Mouse (Mus musculus): ENCODE measurements around the gene Eml6. TPM values are rescaled to one million over a fixed set of nuclear protein-coding genes. Genes with fewer than 3 reads are reported as not detected.
"Not testable (repeated sequence)": the region's sequence is repeated elsewhere in the genome, so short reads cannot be mapped to it uniquely, and the experiment has no call there.

Eml6 gene
- polyA plus RNA-seq, 1 experiment from 2014 or later = 1.1 TPM

DNA sequence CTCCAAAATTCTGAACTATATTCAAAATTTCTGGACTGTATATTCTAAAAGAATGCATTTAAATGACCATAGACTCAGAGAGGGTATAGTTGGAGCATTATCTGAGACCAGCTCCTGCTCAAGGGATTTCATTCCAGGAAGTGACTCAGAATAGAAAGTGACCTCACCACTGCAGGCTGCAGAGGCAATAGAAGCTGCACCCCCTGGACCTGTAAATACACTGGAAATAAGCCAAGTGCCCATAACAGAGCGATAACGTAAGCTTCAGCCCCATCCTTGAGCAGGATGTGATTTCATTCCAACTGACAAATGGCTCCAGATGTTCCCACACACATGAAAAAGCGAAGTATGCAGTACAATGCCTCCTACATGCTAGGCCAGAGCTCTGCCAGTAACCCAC lies 186.1 kb downstream of the Eml6 start:
- Histone ChIP-seq H3K9ac (no peak overlapping the region), H3K4me3 (no peak overlapping the region), H3K36me3 (no peaks in the 10 kb centered on the region), H3K9me3 (no peaks in the 10 kb centered on the region), H3K27ac (0 out of 2 replicates have a peak overlapping the region, but pooled peaks have one; percentile 5), H3K4me1 (no peaks in the 10 kb centered on the region), H3K4me2 (replicated peaks) (no peak overlapping the region), H3K27me3 (no peaks in the 10 kb centered on the region)
- ATAC-seq (ENCODE audit: insufficient number of reproducible peaks, insufficient read depth, low FRiP score, low TSS enrichment) = 0 out of 2 replicates have a peak, but pooled peaks have one; percentile 28
- WGBS = 46% methylated on average over 3 of the region's 3 CpGs

DNA sequence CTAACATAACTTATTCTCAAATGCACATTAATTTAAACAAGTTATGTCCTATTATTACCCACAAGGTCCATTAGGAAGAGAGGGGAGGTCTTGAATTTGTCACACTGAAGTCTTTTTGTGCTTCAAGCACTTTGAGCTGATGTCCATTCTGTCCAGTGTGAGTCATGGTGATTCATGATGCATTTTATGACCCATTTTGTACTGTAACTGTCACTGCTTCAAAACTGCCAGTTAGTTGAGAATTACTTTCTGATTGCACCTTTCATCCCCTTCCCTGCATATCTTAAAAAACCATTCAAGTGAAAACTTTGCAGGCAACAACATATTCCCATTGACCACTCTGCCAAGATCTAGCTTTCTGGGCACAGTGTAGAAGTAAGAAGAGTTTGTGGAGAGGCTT lies 188.8 kb downstream of the Eml6 start:
- Histone ChIP-seq H3K27me3 (no peaks in the 10 kb centered on the region), H3K4me1 (no peaks in the 10 kb centered on the region), H3K27ac (no peak overlapping the region), H3K4me2 (replicated peaks) (no peak overlapping the region), H3K9me3 (no peaks in the 10 kb centered on the region), H3K36me3 (no peaks in the 10 kb centered on the region), H3K9ac (no peak overlapping the region), H3K4me3 (no peak overlapping the region)
- ATAC-seq (ENCODE audit: insufficient number of reproducible peaks, insufficient read depth, low FRiP score, low TSS enrichment) = no peak

- Histone ChIP-seq H3K27ac (no peak overlapping the region), H3K9me3 (no peaks in the 10 kb centered on the region), H3K4me2 (replicated peaks) (no peak overlapping the region), H3K9ac (no peak overlapping the region), H3K4me3 (no peak overlapping the region), H3K27me3 (peaks cover 27% of the 10 kb centered on the region), H3K4me1 (no peaks in the 10 kb centered on the region), H3K36me3 (no peaks in the 10 kb centered on the region)
- no peak for ATAC-seq (ENCODE audit: insufficient number of reproducible peaks, insufficient read depth, low FRiP score, low TSS enrichment)
- 81% methylated on average over 2 of the region's 2 CpGs for WGBS
These were observed 198.1 kb downstream of the Eml6 start for GRCm38 (mm10) chr11:29827729-29828128.

DNA sequence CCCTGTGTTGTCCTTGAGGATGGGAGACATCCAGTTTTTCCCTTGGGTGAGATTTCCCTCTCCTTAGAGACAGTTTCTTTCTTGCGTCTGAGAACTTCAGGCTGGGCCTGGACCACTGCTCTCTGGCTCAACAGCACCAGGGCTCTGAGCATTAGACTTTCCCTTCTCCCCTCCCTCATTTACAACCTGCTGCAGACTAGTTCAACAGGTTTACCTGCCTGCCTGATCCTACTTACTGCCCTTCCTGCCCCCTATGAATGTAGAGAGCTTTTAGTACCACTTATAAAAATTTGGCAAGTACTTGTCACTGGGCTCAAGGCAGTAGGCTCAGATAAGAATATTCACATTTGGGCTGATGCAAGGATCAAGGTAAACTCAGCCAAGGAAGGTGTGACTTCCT lies 199.8 kb downstream of the Eml6 start:
- Histone ChIP-seq H3K27ac (no peak overlapping the region), H3K9me3 (no peaks in the 10 kb centered on the region), H3K27me3 (peaks cover 27% of the 10 kb centered on the region), H3K4me1 (no peaks in the 10 kb centered on the region), H3K4me2 (replicated peaks) (no peak overlapping the region), H3K36me3 (no peaks in the 10 kb centered on the region), H3K4me3 (no peak overlapping the region), H3K9ac (no peak overlapping the region)
- no peak for ATAC-seq (ENCODE audit: insufficient number of reproducible peaks, insufficient read depth, low FRiP score, low TSS enrichment)
- WGBS = 95% methylated on average over 1 of the region's 1 CpGs

GRCm38 (mm10) chr11:29825271-29825718 lies 200.5 kb downstream of the Eml6 start, which contains the start of gene 4931440F15Rik:
Gene 4931440F15Rik, minus strand, starts transcription at chr11:29825668.
- peak within 1 kb of the TSS; percentile 55 for H3K4me2 ChIP-seq (replicated peaks)
- H3K27ac ChIP-seq; H3K9me3 ChIP-seq; H3K9ac ChIP-seq; H3K36me3 ChIP-seq; ATAC-seq (ENCODE audit: insufficient number of reproducible peaks, insufficient read depth, low FRiP score, low TSS enrichment); H3K4me1 ChIP-seq: not testable (repeated sequence)
- H3K27me3 ChIP-seq = peaks cover 27% of the 10 kb centered on the region
- peak within 1 kb of the TSS; percentile 30 for H3K4me3 ChIP-seq
- WGBS = 32% methylated on average over 21 of the region's 21 CpGs

DNA sequence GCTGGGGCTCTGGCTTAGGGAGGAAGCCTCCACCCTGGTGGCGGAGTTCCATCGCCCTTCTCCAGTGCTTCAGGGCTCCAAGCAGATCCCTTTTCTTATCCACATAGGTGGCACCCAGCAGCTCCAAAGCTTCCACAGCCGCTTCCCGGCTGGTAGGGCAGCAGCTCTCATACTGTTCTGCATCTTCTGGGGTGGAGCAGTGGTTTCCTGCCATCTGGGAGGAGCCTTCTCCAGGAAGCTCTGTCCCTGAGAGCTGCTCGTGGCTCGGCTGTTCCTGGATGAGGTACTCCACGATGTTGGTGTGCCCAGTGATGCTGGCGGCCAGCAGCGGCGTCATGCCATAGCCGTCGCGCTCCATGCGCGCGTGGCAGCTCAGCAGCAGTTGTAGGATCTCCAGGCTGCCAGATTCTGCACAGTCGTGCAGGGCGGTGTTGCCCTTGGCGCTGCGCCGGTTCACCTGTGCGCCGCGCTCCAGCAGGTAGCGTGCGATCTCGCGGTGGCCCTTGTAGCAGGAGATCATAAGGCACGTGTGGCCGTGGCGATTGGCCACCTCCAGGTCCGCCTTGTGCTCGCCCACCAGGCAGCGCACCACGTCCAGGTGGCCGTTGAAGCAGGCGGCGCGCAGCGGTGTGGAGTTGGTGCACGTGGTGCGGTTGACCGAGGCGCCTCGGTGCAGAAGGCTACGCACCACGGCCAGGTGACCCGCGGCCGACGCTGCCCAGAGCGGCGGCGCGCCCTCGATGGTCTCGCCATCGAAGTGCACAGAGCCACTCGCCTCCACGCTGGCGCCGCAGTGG lies 201.2 kb downstream of the Eml6 start:
- peak overlapping the region; percentile 30 for H3K4me3 ChIP-seq
- H3K4me2 ChIP-seq (replicated peaks) = peak overlapping the region; percentile 55
- H3K36me3 ChIP-seq, H3K4me1 ChIP-seq, H3K9me3 ChIP-seq, H3K27ac ChIP-seq, H3K9ac ChIP-seq: not testable (repeated sequence)
- ATAC-seq (ENCODE audit: insufficient number of reproducible peaks, insufficient read depth, low FRiP score, low TSS enrichment) = peak; percentile 35; the same call in 1 of the 2 replicates
- 15% methylated on average over 62 of the region's 62 CpGs for WGBS
- H3K27me3 ChIP-seq = peaks cover 27% of the 10 kb centered on the region

DNA sequence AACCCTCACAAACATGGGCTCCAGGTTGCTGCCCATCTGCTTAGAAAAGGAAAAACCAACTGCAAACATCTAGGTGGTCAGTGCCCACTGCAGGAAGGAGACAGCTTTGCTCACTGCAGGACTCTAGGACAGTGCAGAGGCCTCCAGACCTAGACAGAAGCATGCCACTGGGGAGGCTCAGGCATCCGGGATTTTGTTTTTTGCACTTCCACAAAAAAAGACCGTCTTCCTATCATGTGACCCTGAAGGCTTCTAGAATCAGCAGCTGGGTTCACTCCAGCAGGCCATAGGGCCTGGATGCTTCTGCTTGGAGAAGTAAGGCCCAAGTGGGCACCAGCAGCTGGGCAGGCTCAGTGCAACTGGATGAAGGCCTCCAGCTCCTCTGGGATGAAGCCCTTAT lies 202.7 kb downstream of the Eml6 start:
- no peaks in the 10 kb centered on the region for H3K9me3 ChIP-seq
- H3K36me3 ChIP-seq = no peaks in the 10 kb centered on the region
- no peak for ATAC-seq (ENCODE audit: insufficient number of reproducible peaks, insufficient read depth, low FRiP score, low TSS enrichment)
- H3K4me2 ChIP-seq (replicated peaks) = no peak overlapping the region
- H3K4me1 ChIP-seq = no peaks in the 10 kb centered on the region
- H3K27me3 ChIP-seq = peaks cover 27% of the 10 kb centered on the region
- H3K9ac ChIP-seq = no peak overlapping the region
- H3K4me3 ChIP-seq = no peak overlapping the region
- H3K27ac ChIP-seq = no peak overlapping the region
- 77% methylated on average over 2 of the region's 2 CpGs for WGBS

DNA sequence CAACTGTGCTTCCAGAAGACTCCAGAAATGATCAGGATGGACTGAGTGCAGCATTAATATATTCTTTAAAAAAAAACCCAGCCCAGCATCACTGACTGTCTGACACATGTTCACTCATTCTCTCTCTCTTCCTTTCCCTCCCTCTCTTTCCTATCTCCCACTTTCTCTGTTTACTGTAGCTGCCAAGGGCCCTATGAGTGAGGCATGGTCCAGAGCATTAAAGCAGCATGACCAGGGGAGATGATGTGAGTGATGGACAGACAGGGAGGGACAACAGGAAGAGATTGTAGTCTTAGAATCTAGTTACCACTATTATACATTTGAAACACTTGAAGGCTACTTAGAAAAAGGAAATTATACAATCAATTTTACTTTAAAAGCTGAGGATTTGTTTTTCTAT lies 210.2 kb downstream of the Eml6 start:
- H3K4me1 ChIP-seq = no peaks in the 10 kb centered on the region
- no peak overlapping the region for H3K9ac ChIP-seq
- no peaks in the 10 kb centered on the region for H3K36me3 ChIP-seq
- no peaks in the 10 kb centered on the region for H3K27me3 ChIP-seq
- H3K4me2 ChIP-seq (replicated peaks) = no peak overlapping the region
- no peak overlapping the region for H3K27ac ChIP-seq
- H3K4me3 ChIP-seq = no peak overlapping the region
- no peaks in the 10 kb centered on the region for H3K9me3 ChIP-seq
- no peak for ATAC-seq (ENCODE audit: insufficient number of reproducible peaks, insufficient read depth, low FRiP score, low TSS enrichment)

DNA sequence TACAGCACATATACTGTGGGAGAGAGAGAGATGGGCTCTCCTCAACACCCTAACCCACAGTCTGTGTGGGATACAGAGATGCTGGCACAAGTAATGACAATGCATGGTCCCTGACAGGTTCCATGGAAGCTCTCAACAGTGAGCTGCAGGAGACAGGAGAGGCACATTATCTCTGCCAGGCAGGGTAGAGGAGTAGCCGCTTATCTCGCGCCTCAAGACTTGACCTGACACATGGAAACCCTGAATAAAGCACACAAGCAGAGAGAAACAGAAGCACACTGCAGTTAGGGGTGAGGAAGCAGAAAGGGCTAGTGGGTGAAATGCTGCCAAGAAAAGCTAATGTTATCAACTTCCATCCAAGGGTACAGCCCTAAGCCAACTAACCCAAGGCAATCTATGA lies 210.6 kb downstream of the Eml6 start:
- Histone ChIP-seq H3K36me3 (no peaks in the 10 kb centered on the region), H3K9me3 (no peaks in the 10 kb centered on the region), H3K27me3 (no peaks in the 10 kb centered on the region), H3K4me1 (no peaks in the 10 kb centered on the region), H3K4me2 (replicated peaks) (no peak overlapping the region), H3K9ac (no peak overlapping the region), H3K27ac (no peak overlapping the region), H3K4me3 (no peak overlapping the region)
- 81% methylated on average over 3 of the region's 3 CpGs for WGBS
- ATAC-seq (ENCODE audit: insufficient number of reproducible peaks, insufficient read depth, low FRiP score, low TSS enrichment) = 0 out of 2 replicates have a peak, but pooled peaks have one; percentile 10

GRCm38 (mm10) chr11:29813267-29813666 lies 212.6 kb downstream of the Eml6 start:
- no peaks in the 10 kb centered on the region for H3K9me3 ChIP-seq
- WGBS = 79% methylated on average over 1 of the region's 1 CpGs
- H3K36me3 ChIP-seq = no peaks in the 10 kb centered on the region
- H3K4me3 ChIP-seq = no peak overlapping the region
- H3K9ac ChIP-seq = no peak overlapping the region
- H3K4me2 ChIP-seq (replicated peaks) = no peak overlapping the region
- ATAC-seq (ENCODE audit: insufficient number of reproducible peaks, insufficient read depth, low FRiP score, low TSS enrichment) = no peak
- no peaks in the 10 kb centered on the region for H3K27me3 ChIP-seq
- no peaks in the 10 kb centered on the region for H3K4me1 ChIP-seq
- no peak overlapping the region for H3K27ac ChIP-seq

GRCm38 (mm10) chr11:29812475-29812874 lies 213.4 kb downstream of the Eml6 start:
- Histone ChIP-seq H3K27ac (no peak overlapping the region), H3K4me1 (no peaks in the 10 kb centered on the region), H3K36me3 (no peaks in the 10 kb centered on the region), H3K27me3 (no peaks in the 10 kb centered on the region), H3K4me2 (replicated peaks) (no peak overlapping the region), H3K9me3 (no peaks in the 10 kb centered on the region), H3K9ac (no peak overlapping the region), H3K4me3 (no peak overlapping the region)
- 77% methylated on average over 3 of the region's 3 CpGs for WGBS
- no peak for ATAC-seq (ENCODE audit: insufficient number of reproducible peaks, insufficient read depth, low FRiP score, low TSS enrichment)

DNA sequence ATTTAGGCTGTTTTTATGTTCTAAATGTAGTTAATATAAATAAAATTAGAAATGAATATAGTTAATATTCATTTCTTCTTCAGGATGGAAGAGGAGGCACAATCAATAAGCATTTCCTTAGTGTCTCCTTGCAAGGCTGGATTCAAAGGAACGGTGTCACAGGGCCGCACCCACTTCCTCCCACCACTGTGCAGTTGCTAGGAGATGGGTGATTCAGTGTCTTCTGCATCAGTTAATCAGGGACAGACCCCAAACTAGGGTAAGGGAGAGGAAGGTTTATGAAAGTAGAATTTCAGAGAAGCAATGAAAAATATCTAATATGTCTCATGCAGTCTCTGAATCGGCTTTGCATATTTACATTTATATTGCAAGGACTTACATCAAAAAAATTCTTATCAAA lies 215.5 kb downstream of the Eml6 start:
- H3K9ac ChIP-seq = no peak overlapping the region
- H3K36me3 ChIP-seq = no peaks in the 10 kb centered on the region
- no peaks in the 10 kb centered on the region for H3K9me3 ChIP-seq
- H3K27ac ChIP-seq = no peak overlapping the region
- no peak for ATAC-seq (ENCODE audit: insufficient number of reproducible peaks, insufficient read depth, low FRiP score, low TSS enrichment)
- no peak overlapping the region for H3K4me3 ChIP-seq
- WGBS = 86% methylated on average over 3 of the region's 3 CpGs
- no peak overlapping the region for H3K4me2 ChIP-seq (replicated peaks)
- H3K27me3 ChIP-seq = no peaks in the 10 kb centered on the region
- H3K4me1 ChIP-seq = no peaks in the 10 kb centered on the region

All from embryonic facial prominence, embryonic 12.5 days (tissue).